10 mouse cellular contexts compared by ENCODE assay signal in genomic region chr7:128860709-128861108, GRCm38 (mm10).
DNase-seq lines count a peak whose midpoint lies in the region; TF ChIP-seq lines count a peak whose summit lies in the region.
"Had no signal": no experiment of that assay in that cellular context is flagged by ENCODE, and none has a peak within 500 bp of the region (broad histone marks: within the 10 kb centered on the region; RNA-seq: fewer than 3 reads in every experiment).

No protein-coding gene starts in this region.

- H3K4me3 ChIP-seq in lung, adult 2 months (replicated peaks; ENCODE audit: extremely low read depth, low read depth, low read length) = no peak overlapping the region
- H3K4me3 ChIP-seq: heart, adult 2 months; liver, embryonic 15.5 days had no signal

- WGBS in lung, adult 2 months = 61% methylated on average over 4 of the region's 4 CpGs

- no peak for TF ChIP-seq POLR2A in lung, adult 2 months (IDR thresholded peaks at IDR 0.05; ENCODE audit: borderline replicate concordance, extremely low read depth, low read depth, low read length)
- TF ChIP-seq POLR2A in brain, embryonic 14.5 days (IDR thresholded peaks at IDR 0.05; ENCODE audit: borderline replicate concordance, extremely low read depth, insufficient read depth, insufficient read length, poor library complexity, severe bottlenecking) = no peak

- DNase-seq in cerebellum, postnatal 14 days = peak; percentile 62 to 71
- no peak for DNase-seq in cerebellum, adult 11 months
- DNase-seq in lung, adult 2 months = peak; percentile 3
- DNase-seq in lung, postnatal 4 days = no peak
- peak; percentile 84 for DNase-seq in brain, embryonic 14.5 days (ENCODE audit: low read depth)
- peak; percentile 26 to 32 for DNase-seq in kidney, postnatal 4 days
- no peak for DNase-seq in T-cell, adult 2 months (ENCODE audit: low spot score)
- DNase-seq in spleen, postnatal 10 days (ENCODE audit: low spot score in 2 of 2) = no peak

- no peak for TF ChIP-seq CTCF in lung, adult 2 months (IDR thresholded peaks at IDR 0.05; ENCODE audit: insufficient read depth, low read length)
- TF ChIP-seq CTCF in brain, embryonic 14.5 days (IDR thresholded peaks at IDR 0.05; ENCODE audit: borderline replicate concordance, extremely low read depth, insufficient read depth, insufficient read length) = no peak

- no peaks in the 10 kb centered on the region for H3K4me1 ChIP-seq in lung, adult 2 months (ENCODE audit: control insufficient read depth, insufficient read depth, low read length)
- H3K4me1 ChIP-seq: liver, embryonic 15.5 days had no signal

Comparison
In these comparisons a context has a peak if more than half of its experiments do, and no peak if none do; other contexts are left out.
1. DNase-seq: peak in cerebellum, postnatal 14 days (2 of 2), lung, adult 2 months (single experiment), brain, embryonic 14.5 days (single experiment) and kidney, postnatal 4 days (2 of 2); none in cerebellum, adult 11 months (single experiment), lung, postnatal 4 days (0 of 2), T-cell, adult 2 months (single experiment) and spleen, postnatal 10 days (0 of 2).